Mouse (Mus musculus) liver, embryonic 14.5 days (tissue): ENCODE results near the gene Lenep.

ENCODE experiments used
- CTCF ChIP-seq: IDR thresholded peaks from 2 replicates; pipeline ENCODE4 v1.5.1; 2016; ENCODE audit warnings: antibody characterized with exemption, low read depth, control low read depth
- EP300 ChIP-seq: IDR thresholded peaks from 2 replicates; pipeline ENCODE4 v1.6.1; 2016; ENCODE audit warnings: antibody characterized with exemption, low read depth

- TF ChIP-seq CTCF: no peak
- TF ChIP-seq EP300: 0 out of 2 replicates have a peak, but pooled peaks have one; percentile 9
These were observed 18.6 kb upstream of the Lenep start for GRCm38 (mm10) chr3:89421002-89421774.
